Mouse (Mus musculus) ES-Bruce4 (cell line): ENCODE measurements at regions not wholly inside any gene's neighbourhood (a gene's known extent, or its start where the extent isn't known, plus 50 kb on each side); places are given as distances from the start of the nearest gene placed in this dataset.

ENCODE experiments used
- H3K27ac ChIP-seq: 2 replicates; pipeline ENCODE4 v1.5.1; 2012; ENCODE audit warnings: low read length, inconsistent platforms; ENCODE audit not compliant: insufficient read depth
- H3K27me3 ChIP-seq: 2 replicates; pipeline ENCODE4 v1.6.1; 2012; ENCODE audit warnings: mild to moderate bottlenecking, low read length, inconsistent platforms; ENCODE audit not compliant: control insufficient read depth, poor library complexity, insufficient read depth, severe bottlenecking
- H3K36me3 ChIP-seq: 2 replicates; pipeline ENCODE4 v1.6.1; 2012; ENCODE audit warnings: inconsistent platforms, mild to moderate bottlenecking, low read length, moderate library complexity; ENCODE audit not compliant: control insufficient read depth, poor library complexity, insufficient read depth, severe bottlenecking
- H3K4me1 ChIP-seq: one replicate; pipeline ENCODE4 v1.8.1; 2011; ENCODE audit warnings: low read length; ENCODE audit not compliant: control insufficient read depth, insufficient read depth
- H3K4me3 ChIP-seq: 2 replicates; pipeline ENCODE4 v1.5.1; 2011; ENCODE audit warnings: low read depth, mild to moderate bottlenecking, low read length
- H3K9ac ChIP-seq: 2 replicates; pipeline ENCODE4 v1.6.1; 2012; ENCODE audit warnings: low read depth, mild to moderate bottlenecking, inconsistent platforms; ENCODE audit not compliant: poor library complexity, severe bottlenecking
- H3K9me3 ChIP-seq: replicated peaks from 2 replicates; pipeline ENCODE4 v1.6.1; 2012; ENCODE audit warnings: mild to moderate bottlenecking, low read length, inconsistent platforms; ENCODE audit not compliant: control insufficient read depth, poor library complexity, insufficient read depth, severe bottlenecking
- CTCF ChIP-seq: IDR thresholded peaks from one replicate; pipeline ENCODE4 v1.8.1; 2011; ENCODE audit warnings: low read depth, low read length
- EP300 ChIP-seq: IDR thresholded peaks from 2 replicates; pipeline ENCODE4 v1.6.1; 2011; ENCODE audit warnings: low read depth, low read length; ENCODE audit not compliant: insufficient read depth
- POLR2A ChIP-seq: IDR thresholded peaks from one replicate; pipeline ENCODE4 v1.8.1; 2011; ENCODE audit warnings: low read length; ENCODE audit not compliant: insufficient read depth

DNA sequence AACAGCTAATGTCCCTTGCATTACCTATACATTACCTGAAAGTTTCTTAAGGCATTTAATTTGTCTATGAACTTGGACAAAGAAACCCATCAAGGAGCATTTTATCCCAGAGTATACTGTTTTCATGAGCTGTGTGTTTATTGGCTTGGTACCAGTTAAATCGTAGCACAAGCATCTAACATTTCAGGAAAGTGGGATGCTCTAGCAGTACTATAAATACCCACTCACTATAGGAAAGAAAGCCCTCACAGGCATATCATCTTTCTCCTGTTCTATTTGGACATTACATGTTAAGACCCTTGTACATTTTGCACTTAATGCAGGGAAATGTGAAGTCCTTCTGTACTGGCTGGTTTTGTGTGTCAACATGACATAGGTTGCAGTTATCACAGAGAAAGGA lies 163.9 kb downstream of the Ptprc start:
- H3K27me3 ChIP-seq: no peaks in the 10 kb centered on the region

DNA sequence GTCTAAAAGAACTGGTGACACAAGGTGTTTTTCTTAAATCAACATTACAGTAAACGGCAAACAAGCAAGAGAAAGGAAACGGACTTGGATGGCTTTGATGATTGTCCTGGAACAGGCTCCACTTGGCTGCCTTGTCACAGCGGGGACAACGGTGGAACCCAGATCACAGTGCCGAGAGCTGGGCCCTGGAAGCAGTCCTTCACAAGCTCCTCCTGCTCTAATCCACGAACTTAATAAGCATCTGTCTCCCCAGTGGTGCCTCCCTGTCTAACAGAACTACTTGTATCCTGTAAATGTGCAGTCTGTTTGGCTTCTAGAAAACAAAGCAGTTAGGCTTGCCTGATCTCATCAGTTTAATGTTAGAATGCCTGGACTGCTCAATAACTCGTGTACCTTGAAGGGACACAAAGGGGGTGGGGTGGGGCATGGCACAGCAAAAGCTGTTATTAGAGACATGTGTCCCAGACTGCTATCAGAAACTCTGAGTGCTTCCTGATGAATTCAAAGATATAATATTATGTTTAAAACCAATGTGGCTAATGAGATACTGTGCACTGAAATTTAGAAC lies 164.5 kb downstream of the Ptprc start:
- H3K4me1 ChIP-seq: no peaks in the 10 kb centered on the region
- H3K9ac ChIP-seq: no peak overlapping the region
- no peak overlapping the region for H3K27ac ChIP-seq
- no peak overlapping the region for H3K4me3 ChIP-seq
- TF ChIP-seq EP300: no peak
- no peak for TF ChIP-seq POLR2A
- no peak for TF ChIP-seq CTCF
- H3K36me3 ChIP-seq: no peaks in the 10 kb centered on the region
- H3K9me3 ChIP-seq: no peaks in the 10 kb centered on the region
- H3K27me3 ChIP-seq: no peaks in the 10 kb centered on the region

More for the DNA sequence above, 163.9 kb downstream of the Ptprc start:
- no peak for TF ChIP-seq POLR2A
- TF ChIP-seq CTCF: no peak
- no peak for TF ChIP-seq EP300
- H3K9me3 ChIP-seq: no peaks in the 10 kb centered on the region
- no peak overlapping the region for H3K9ac ChIP-seq
- no peak overlapping the region for H3K27ac ChIP-seq
- H3K36me3 ChIP-seq: no peaks in the 10 kb centered on the region
- no peak overlapping the region for H3K4me3 ChIP-seq
- no peaks in the 10 kb centered on the region for H3K4me1 ChIP-seq

DNA sequence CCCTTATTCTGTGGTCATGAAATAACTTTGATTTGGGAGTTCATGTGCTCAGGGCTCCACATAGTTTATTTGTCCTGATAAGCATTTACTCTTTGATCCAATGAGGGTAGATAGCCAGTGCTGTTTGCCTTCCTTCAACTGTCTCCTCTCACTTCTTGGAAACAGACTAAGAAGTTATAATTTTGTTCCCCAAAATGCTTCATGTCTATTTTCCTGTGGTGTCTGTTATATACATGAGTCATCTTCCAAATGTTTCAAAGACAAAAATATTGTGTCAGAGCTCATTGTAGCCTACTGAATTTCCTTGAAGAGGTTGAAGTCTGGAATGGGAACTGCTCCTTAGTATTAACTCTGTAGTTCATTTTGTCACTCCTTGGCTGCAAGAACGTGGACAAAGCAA lies 168.7 kb downstream of the Ptprc start:
- no peak overlapping the region for H3K27ac ChIP-seq
- H3K4me1 ChIP-seq: no peaks in the 10 kb centered on the region
- H3K9ac ChIP-seq: no peak overlapping the region
- H3K9me3 ChIP-seq: no peaks in the 10 kb centered on the region
- no peaks in the 10 kb centered on the region for H3K36me3 ChIP-seq
- no peak for TF ChIP-seq POLR2A
- TF ChIP-seq EP300: no peak
- TF ChIP-seq CTCF: no peak
- H3K27me3 ChIP-seq: no peaks in the 10 kb centered on the region
- no peak overlapping the region for H3K4me3 ChIP-seq

DNA sequence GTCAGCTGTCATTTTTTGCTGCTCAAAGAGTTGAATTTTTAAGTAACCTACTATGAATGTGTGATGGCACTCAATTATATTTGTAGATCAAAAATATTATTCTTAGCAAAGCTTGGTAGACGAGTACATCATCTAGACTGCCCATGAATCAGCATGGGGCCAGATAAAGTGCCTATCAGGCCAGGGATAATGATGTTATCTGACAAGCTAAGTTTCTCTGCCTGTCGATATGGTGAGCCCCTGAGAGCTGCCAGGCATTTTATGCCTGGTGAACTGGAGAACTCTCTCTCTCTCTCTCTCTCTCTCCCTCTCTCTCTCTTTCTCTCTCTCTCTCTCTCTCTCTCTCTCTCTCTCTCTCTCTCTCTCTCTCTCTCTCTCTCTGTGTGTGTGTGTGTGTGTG lies 171.2 kb downstream of the Ptprc start:
- no peak overlapping the region for H3K9ac ChIP-seq
- H3K9me3 ChIP-seq: no peaks in the 10 kb centered on the region
- H3K4me1 ChIP-seq: no peaks in the 10 kb centered on the region
- H3K36me3 ChIP-seq: no peaks in the 10 kb centered on the region
- TF ChIP-seq CTCF (no peak), EP300 (no peak), POLR2A (no peak)
- no peak overlapping the region for H3K4me3 ChIP-seq
- no peak overlapping the region for H3K27ac ChIP-seq
- no peaks in the 10 kb centered on the region for H3K27me3 ChIP-seq

- H3K9ac ChIP-seq: no peak overlapping the region
These were observed 176.1 kb downstream of the Ptprc start for GRCm38 (mm10) chr1:137999268-137999900.

GRCm38 (mm10) chr1:137996041-137996440 lies 179.5 kb downstream of the Ptprc start:
- no peak overlapping the region for H3K9ac ChIP-seq
- H3K4me1 ChIP-seq: no peaks in the 10 kb centered on the region
- H3K36me3 ChIP-seq: no peaks in the 10 kb centered on the region
- no peak overlapping the region for H3K4me3 ChIP-seq
- no peaks in the 10 kb centered on the region for H3K9me3 ChIP-seq
- no peak overlapping the region for H3K27ac ChIP-seq
- H3K27me3 ChIP-seq: no peaks in the 10 kb centered on the region
- TF ChIP-seq CTCF (no peak), POLR2A (no peak), EP300 (no peak)

More at GRCm38 (mm10) chr1:137999268-137999900, 176.1 kb downstream of the Ptprc start:
- no peaks in the 10 kb centered on the region for H3K27me3 ChIP-seq
- H3K36me3 ChIP-seq: no peaks in the 10 kb centered on the region
- TF ChIP-seq CTCF: no peak
- TF ChIP-seq POLR2A: no peak
- TF ChIP-seq EP300: no peak
- no peak overlapping the region for H3K27ac ChIP-seq
- no peaks in the 10 kb centered on the region for H3K9me3 ChIP-seq
- H3K4me1 ChIP-seq: no peaks in the 10 kb centered on the region
- H3K4me3 ChIP-seq: no peak overlapping the region
